Mouse (Mus musculus) Patski (cell line): ENCODE data around the gene BC030499. TPM values are rescaled to one million over a fixed set of nuclear protein-coding genes. Genes with fewer than 3 reads are reported as not detected.

Experiments
- ATAC-seq: fragments of 100-300 bp; one replicate; pipeline ENCODE4 v1.8.0; 2021
- CTCF ChIA-PET: fragments of 350-600 bp; sonication (Branson Sonifier 250); formaldehyde crosslinking; loops from one replicate; lab custom pipeline; 2022; ENCODE audit warnings: inconsistent platforms; lab: Charles Lee
- POLR2A ChIA-PET: fragments of 350-600 bp; sonication (Branson Sonifier 250); formaldehyde crosslinking; loops from one replicate; lab custom pipeline; 2022; ENCODE audit warnings: antibody characterized with exemption, inconsistent platforms; lab: Charles Lee
- DNase-seq: peaks from one replicate; pipeline ENCODE4 v3.0.0-alpha.2; 2011; ENCODE audit warnings: low read depth, low spot score
- H3K27me3 ChIP-seq: fragments of 371-371 bp; one replicate; pipeline ENCODE4 v1.5.1; 2021
- CTCF ChIP-seq: fragments of 100-300 bp; IDR thresholded peaks from one replicate; pipeline ENCODE4 v1.5.1; 2021
- in situ Hi-C: fragments of 300-500 bp; cut with MboI; formaldehyde crosslinking; loops from 3 replicates; pipeline ENCODE4 v1.11.1; 2018; ENCODE audit warnings: low pct_unique_long_range_greater_than_20kb, mixed read lengths
- polyA plus RNA-seq: library from polyadenylated mRNA; unstranded; gene quantifications from one replicate; pipeline ENCODE4 v1.2.3, GENCODE M21; 2021

Gene BC030499
- polyA plus RNA-seq, 1 experiment from 2014 or later = 0.30 TPM

GRCm38 (mm10) chr11:78327215-78327614 is 36.6 kb downstream of the BC030499 start:
- CTCF ChIA-PET = interaction anchor here (1.2 to 1.5 kb wide), 3 partner anchors 15 to 75 kb away, joined by 3 to 7 read pairs (median 4); no protein-coding TSS in a partner anchor
- no peak for DNase-seq
- POLR2A ChIA-PET = interaction anchor here (1.6 kb wide), 1 partner anchor 22 kb away, joined by 3 read pairs; no protein-coding TSS in a partner anchor
- H3K27me3 ChIP-seq = no peaks in the 10 kb centered on the region
- TF ChIP-seq CTCF = no peak
- in situ Hi-C loops = no loop called here
- ATAC-seq = no peak

GRCm38 (mm10) chr11:78327634-78328511 is 37.2 kb downstream of the BC030499 start, which contains the start of gene Pigs:
Gene Pigs, plus strand, starts transcription at chr11:78328415.
- TF ChIP-seq CTCF = no peak
- no peaks in the 10 kb centered on the region for H3K27me3 ChIP-seq
- DNase-seq (peak; percentile 42), ATAC-seq (peak; percentile 92)
- in situ Hi-C loops = no loop called here
- CTCF ChIA-PET = interaction anchor here (1.1 to 1.5 kb wide), 6 partner anchors 9 to 76 kb away, joined by 3 to 7 read pairs (median 4); no protein-coding TSS in a partner anchor
- POLR2A ChIA-PET = interaction anchor here (0.7 to 1.6 kb wide), 4 partner anchors 10 to 40 kb away, joined by 3 to 4 read pairs (median 4); no protein-coding TSS in a partner anchor

- DNase-seq (no peak), ATAC-seq (peak; percentile 26)
- ChIA-PET POLR2A (interaction anchor here (1.0 to 1.6 kb wide), 3 partner anchors 11 to 23 kb away, joined by 3 to 4 read pairs (median 4); no protein-coding TSS in a partner anchor), CTCF (interaction anchor here (1.1 to 1.5 kb wide), 6 partner anchors 10 to 76 kb away, joined by 3 to 7 read pairs (median 4); no protein-coding TSS in a partner anchor)
- no peaks in the 10 kb centered on the region for H3K27me3 ChIP-seq
- no peak for TF ChIP-seq CTCF
- in situ Hi-C loops = no loop called here
Observed at GRCm38 (mm10) chr11:78328512-78329056, 37.9 kb downstream of the BC030499 start.

GRCm38 (mm10) chr11:78332676-78333075 is 42.0 kb downstream of the BC030499 start:
- TF ChIP-seq CTCF = no peak
- DNase-seq (no peak), ATAC-seq (no peak)
- CTCF ChIA-PET = no interaction called here
- in situ Hi-C loops = no loop called here
- POLR2A ChIA-PET = interaction anchor here (1.2 kb wide), 1 partner anchor 14 kb away, joined by 3 read pairs; no protein-coding TSS in a partner anchor
- no peaks in the 10 kb centered on the region for H3K27me3 ChIP-seq

GRCm38 (mm10) chr11:78333992-78334391 is 43.4 kb downstream of the BC030499 start:
- no peaks in the 10 kb centered on the region for H3K27me3 ChIP-seq
- POLR2A ChIA-PET = interaction anchor here (1.2 kb wide), 1 partner anchor 12 kb away, joined by 3 read pairs; no protein-coding TSS in a partner anchor
- no peak for TF ChIP-seq CTCF
- in situ Hi-C loops = no loop called here
- CTCF ChIA-PET = interaction anchor here (1.2 kb wide), 1 partner anchor 17 kb away, joined by 3 read pairs; no protein-coding TSS in a partner anchor
- DNase-seq (no peak), ATAC-seq (no peak)

GRCm38 (mm10) chr11:78337040-78337439 is 46.4 kb downstream of the BC030499 start:
- ChIA-PET POLR2A (no interaction called here), CTCF (no interaction called here)
- ATAC-seq (no peak), DNase-seq (no peak)
- in situ Hi-C loops = no loop called here
- no peak for TF ChIP-seq CTCF
- no peaks in the 10 kb centered on the region for H3K27me3 ChIP-seq

- ATAC-seq (no peak), DNase-seq (no peak)
- H3K27me3 ChIP-seq = no peaks in the 10 kb centered on the region
- ChIA-PET CTCF (no interaction called here), POLR2A (no interaction called here)
- in situ Hi-C loops = no loop called here
- TF ChIP-seq CTCF = no peak
Observed at GRCm38 (mm10) chr11:78341702-78342101, 51.1 kb downstream of the BC030499 start.

- no peak for TF ChIP-seq CTCF
- no peaks in the 10 kb centered on the region for H3K27me3 ChIP-seq
- POLR2A ChIA-PET = interaction anchor here (0.5 to 1.1 kb wide), 4 partner anchors 12 to 1498 kb away, joined by 3 to 4 read pairs (median 3); no protein-coding TSS in a partner anchor
- DNase-seq (no peak), ATAC-seq (peak; percentile 41)
- in situ Hi-C loops = no loop called here
- CTCF ChIA-PET = interaction anchor here (0.9 kb wide), 1 partner anchor 81 kb away, joined by 3 read pairs; no protein-coding TSS in a partner anchor
Observed at GRCm38 (mm10) chr11:78343381-78344327, 53.0 kb downstream of the BC030499 start, which contains the start of gene Unc119. Gene Unc119, plus strand, starts transcription at chr11:78343482.

GRCm38 (mm10) chr11:78344328-78344889 is 53.8 kb downstream of the BC030499 start:
- CTCF ChIA-PET = interaction anchor here (0.6 to 2.0 kb wide), 5 partner anchors 11 to 82 kb away, joined by 3 to 5 read pairs (median 3); no protein-coding TSS in a partner anchor
- DNase-seq = no peak

More at GRCm38 (mm10) chr11:78344328-78344889, 53.8 kb downstream of the BC030499 start:
- TF ChIP-seq CTCF = no peak
- no peaks in the 10 kb centered on the region for H3K27me3 ChIP-seq
- POLR2A ChIA-PET = interaction anchor here (0.7 to 1.1 kb wide), 2 partner anchors 13 to 1498 kb away, joined by 3 to 4 read pairs; no protein-coding TSS in a partner anchor
- in situ Hi-C loops = no loop called here
- no peak for ATAC-seq
